Mouse (Mus musculus) layer of hippocampus, postnatal 10 days (tissue): ENCODE results near the gene Olfr775. TPM values are rescaled to one million over a fixed set of nuclear protein-coding genes. Genes with fewer than 3 reads are reported as not detected.

Experiments used
- DNase-seq, 2 experiments: peaks; one replicate each; pipeline ENCODE4 v3.0.0; 2021; ENCODE audit warnings: low spot score in 2 of 2
- long read RNA-seq: library from polyadenylated mRNA; stranded (forward); transcript quantifications from one replicate; pipeline ENCODE4 v2.0.0, GENCODE M21; 2023
- total RNA-seq, 2 experiments: library from RNA; stranded (reverse); gene quantifications; 2 replicates each; pipeline ENCODE4 v1.2.3; 2021

Gene Olfr775
- total RNA-seq = not detected
- long read RNA-seq = 0 reads

DNA sequence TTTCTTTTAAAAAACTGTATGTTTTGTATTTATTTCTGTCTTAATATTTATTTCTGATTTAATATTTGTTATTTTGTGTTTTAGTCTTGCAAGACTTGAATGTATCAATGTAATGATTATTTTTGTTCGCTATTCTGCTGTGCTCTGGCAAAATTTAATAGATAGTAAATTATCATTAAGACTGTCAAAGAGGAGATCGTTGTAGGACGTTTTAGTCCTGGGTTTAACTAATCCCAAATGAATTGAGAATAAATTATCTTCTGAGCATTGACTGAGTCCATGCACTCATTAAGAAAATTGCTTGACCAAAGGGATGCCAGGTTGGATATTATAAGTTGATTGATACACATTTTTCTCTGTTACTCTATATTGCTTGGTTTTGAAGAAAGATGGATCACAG lies at the start of gene Olfr775:
Olfr775 (plus strand) TSS at position 301 of the 400 bp plus-strand sequence.
- DNase-seq = no peak

DNA sequence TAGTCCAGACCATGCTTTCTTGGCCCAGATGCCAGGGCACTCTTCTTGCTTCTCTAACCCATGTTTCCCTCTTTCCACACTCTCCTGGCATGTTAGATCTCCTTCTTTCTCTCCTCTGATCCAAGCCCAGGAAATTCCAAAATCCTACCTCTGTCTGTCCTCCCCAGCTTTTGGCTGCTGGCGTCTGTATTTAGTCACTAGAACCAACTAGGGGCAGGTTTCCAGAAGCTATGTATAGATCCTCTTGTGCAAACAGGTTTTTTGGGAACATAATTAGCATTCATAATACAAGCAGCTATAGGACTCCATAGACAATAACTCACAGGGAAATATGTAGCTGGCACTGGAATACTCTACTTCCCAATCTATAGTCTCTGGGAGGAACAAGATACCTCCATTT lies 17.5 kb upstream of the Olfr775 start:
- no peak for DNase-seq

GRCm38 (mm10) chr10:129235904-129236303 lies 12.3 kb upstream of the Olfr775 start, which contains the start of gene Olfr774:
Olfr774 (plus strand) TSS chr10:129236204.
- no peak for DNase-seq

- DNase-seq = no peak
Observed at GRCm38 (mm10) chr10:129258827-129259226, 10.6 kb downstream of the Olfr775 start, which contains the start of gene Olfr776. Olfr776 (plus strand) TSS chr10:129259127.

GRCm38 (mm10) chr10:129271081-129271535 lies 22.9 kb downstream of the Olfr775 start, which contains the start of gene Olfr777:
Olfr777 (minus strand) TSS chr10:129271485.
- no peak for DNase-seq

Other genes starting within 250 kb of the Olfr775 start
- gene Olfr763, start 237.6 kb upstream of the Olfr775 start, total RNA-seq = not detected
- gene Olfr764-ps1, start 208.5 kb upstream of the Olfr775 start, total RNA-seq = not detected
- not detected for gene Olfr765, start 198.4 kb upstream of the Olfr775 start, total RNA-seq
- not detected for gene Olfr766-ps1, start 179.4 kb upstream of the Olfr775 start, total RNA-seq
- gene Olfr767, start 165.5 kb upstream of the Olfr775 start, total RNA-seq = under 1 TPM in 1 of 2 experiments, not detected in 1; 0.07 TPM
- gene Olfr768, start 149.0 kb upstream of the Olfr775 start, total RNA-seq = not detected
- not detected for gene Olfr769, start 130.6 kb upstream of the Olfr775 start, total RNA-seq
- not detected for gene Olfr770, start 109.4 kb upstream of the Olfr775 start, total RNA-seq
- not detected for gene Olfr771, start 83.7 kb upstream of the Olfr775 start, total RNA-seq
- gene Olfr772, start 70.5 kb upstream of the Olfr775 start, total RNA-seq = not detected
- not detected for gene Olfr773, start 61.0 kb upstream of the Olfr775 start, total RNA-seq
- not detected for gene Olfr774, start 12.2 kb upstream of the Olfr775 start, total RNA-seq
- gene Olfr776, start 10.7 kb downstream of the Olfr775 start, total RNA-seq = not detected
- gene Olfr777, start 23.1 kb downstream of the Olfr775 start, total RNA-seq = not detected
- not detected for gene Olfr780, start 69.7 kb downstream of the Olfr775 start, total RNA-seq
- gene Olfr781, start 80.4 kb downstream of the Olfr775 start, total RNA-seq = not detected
- not detected for gene Olfr782, start 100.4 kb downstream of the Olfr775 start, total RNA-seq
- under 1 TPM in 1 of 2 experiments, not detected in 1; 0.18 TPM for gene Olfr784, start 135.7 kb downstream of the Olfr775 start, total RNA-seq
- not detected for gene Olfr785, start 157.0 kb downstream of the Olfr775 start, total RNA-seq
- gene Olfr786, start 178.9 kb downstream of the Olfr775 start, total RNA-seq = not detected
- gene Olfr787, start 213.4 kb downstream of the Olfr775 start, total RNA-seq = not detected
- not detected for gene Olfr788, start 222.6 kb downstream of the Olfr775 start, total RNA-seq
- gene Olfr789, start 236.3 kb downstream of the Olfr775 start, total RNA-seq = not detected